Mouse (Mus musculus) testis, adult 2 months (tissue): ENCODE measurements around the gene Mpnd. TPM values are rescaled to one million over a fixed set of nuclear protein-coding genes. Genes with fewer than 3 reads are reported as not detected.

Source experiments
- H3K27ac ChIP-seq: fragments of 200-500 bp; 2 replicates; pipeline ENCODE4 v1.5.1; 2012; ENCODE audit warnings: low read depth, low read length; ENCODE audit not compliant: control insufficient read depth, insufficient read depth
- H3K27me3 ChIP-seq: fragments of 200-500 bp; 2 replicates; pipeline ENCODE4 v1.6.1; 2012; ENCODE audit warnings: mild to moderate bottlenecking, low read length, moderate library complexity; ENCODE audit not compliant: control insufficient read depth, insufficient read depth
- H3K36me3 ChIP-seq: fragments of 200-500 bp; 2 replicates; pipeline ENCODE4 v1.6.1; 2012; ENCODE audit warnings: mild to moderate bottlenecking, low read length; ENCODE audit not compliant: control insufficient read depth, insufficient read depth
- H3K4me1 ChIP-seq: fragments of 200-500 bp; 2 replicates; pipeline ENCODE4 v1.6.1; 2012; ENCODE audit warnings: low read length; ENCODE audit not compliant: control insufficient read depth, insufficient read depth
- H3K4me3 ChIP-seq: fragments of 200-500 bp; 2 replicates; pipeline ENCODE4 v1.5.1; 2012; ENCODE audit warnings: low read depth, mild to moderate bottlenecking, low read length, moderate library complexity, mixed read lengths; ENCODE audit not compliant: control insufficient read depth
- CTCF ChIP-seq: fragments of 200-500 bp; IDR thresholded peaks from 2 replicates; pipeline ENCODE4 v1.5.1; 2012; ENCODE audit warnings: low read depth, mild to moderate bottlenecking, inconsistent platforms, low read length, moderate library complexity; ENCODE audit not compliant: control insufficient read depth, insufficient read depth, insufficient replicate concordance
- POLR2A ChIP-seq: fragments of 200-500 bp; IDR thresholded peaks from 2 replicates; pipeline ENCODE4 v1.6.1; 2012; ENCODE audit warnings: low read depth, mild to moderate bottlenecking, inconsistent platforms, low read length, moderate library complexity; ENCODE audit not compliant: control insufficient read depth
- polyA plus RNA-seq: library from polyadenylated mRNA; depleted of rRNA; stranded (reverse); fragments of >200 nt; gene quantifications from 2 replicates; pipeline ENCODE4 v1.2.3, GENCODE M21; 2012

Gene Mpnd
- polyA plus RNA-seq, 1 experiment: 12.7 TPM

DNA sequence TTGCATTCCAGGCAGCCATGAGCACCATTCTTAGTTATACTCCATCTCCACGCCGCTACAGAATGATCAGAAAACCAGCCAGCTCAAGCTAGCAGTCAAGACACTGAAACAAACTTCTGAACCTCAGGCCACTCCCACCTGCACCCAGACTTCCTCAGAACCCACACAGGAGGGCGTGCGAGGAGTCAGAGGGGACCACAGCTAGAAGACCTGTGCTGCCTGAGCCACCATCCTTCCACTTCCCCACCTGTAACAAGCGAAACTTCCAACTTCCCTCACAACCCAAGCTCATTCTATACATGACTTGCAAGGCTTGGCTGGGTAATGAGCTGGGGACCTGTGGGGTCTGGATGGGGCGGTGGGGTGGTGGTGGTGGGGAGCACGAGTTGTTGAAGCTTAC is 27.3 kb downstream of the Mpnd start:
- Histone ChIP-seq H3K36me3 (peaks cover 3% of the 10 kb centered on the region), H3K4me3 (no peak overlapping the region), H3K27ac (no peak overlapping the region), H3K4me1 (peaks cover 22% of the 10 kb centered on the region), H3K27me3 (no peaks in the 10 kb centered on the region)
- TF ChIP-seq POLR2A (no peak), CTCF (no peak)

DNA sequence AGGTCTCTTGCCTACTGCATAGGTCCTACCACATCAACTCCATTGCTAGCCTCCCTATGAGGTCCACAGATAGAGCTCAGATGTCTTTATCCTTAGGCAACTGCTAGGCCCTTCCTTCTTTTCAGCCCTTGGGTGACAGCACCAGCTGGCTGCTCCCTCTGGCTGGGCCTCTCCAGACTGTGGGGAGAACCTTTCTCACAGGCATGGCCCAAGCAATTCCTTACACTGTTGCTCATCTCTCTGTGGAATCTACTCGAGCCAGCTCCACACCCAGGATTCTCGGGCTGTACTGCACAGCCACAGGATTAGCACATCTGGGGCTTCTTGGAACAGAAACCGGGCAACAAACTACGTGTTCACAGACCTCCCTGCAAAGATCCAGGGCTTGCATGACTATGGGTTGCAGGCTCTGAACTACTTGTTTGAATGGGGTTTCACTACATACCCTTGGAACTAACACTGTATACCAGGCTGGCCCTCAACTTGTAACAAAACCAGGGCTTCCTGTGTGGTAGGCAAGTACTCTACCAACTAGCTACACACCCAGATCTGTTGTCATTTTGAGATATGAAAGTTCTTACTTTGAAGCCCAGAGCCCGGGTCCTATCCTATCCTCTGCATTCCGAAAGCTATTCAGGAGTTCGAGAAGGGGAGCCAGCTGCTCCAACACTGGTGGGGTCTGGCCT is 28.7 kb downstream of the Mpnd start:
- Histone ChIP-seq H3K4me3 (peak overlapping the region; percentile 53), H3K27me3 (no peaks in the 10 kb centered on the region), H3K36me3 (peaks cover 3% of the 10 kb centered on the region), H3K4me1 (peaks cover 21% of the 10 kb centered on the region), H3K27ac (no peak overlapping the region)
- TF ChIP-seq CTCF (no peak), POLR2A (no peak)

DNA sequence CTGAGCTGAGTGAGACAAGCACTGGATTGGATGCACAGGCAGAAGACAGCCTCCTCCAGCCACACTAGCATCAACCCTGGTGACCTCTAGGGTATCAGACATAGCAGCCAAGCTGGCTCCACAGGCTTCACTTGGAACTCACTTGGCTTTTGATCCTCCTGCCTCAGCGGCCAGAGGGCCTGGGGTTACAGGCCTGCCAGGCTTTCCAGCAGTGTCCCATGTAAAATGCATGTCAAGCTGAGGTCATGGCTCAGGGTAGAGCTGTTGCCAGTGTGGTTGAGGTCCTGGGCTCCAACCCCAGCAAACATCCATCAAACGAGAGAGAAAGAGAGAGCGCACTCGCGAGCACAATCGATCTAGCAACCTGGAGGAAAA is 29.2 kb downstream of the Mpnd start:
- Histone ChIP-seq H3K27me3 (no peaks in the 10 kb centered on the region), H3K4me1 (peaks cover 21% of the 10 kb centered on the region), H3K36me3 (peaks cover 3% of the 10 kb centered on the region), H3K4me3 (peak overlapping the region; percentile 53), H3K27ac (no peak overlapping the region)
- TF ChIP-seq POLR2A: no peak
- TF ChIP-seq CTCF: no peak

DNA sequence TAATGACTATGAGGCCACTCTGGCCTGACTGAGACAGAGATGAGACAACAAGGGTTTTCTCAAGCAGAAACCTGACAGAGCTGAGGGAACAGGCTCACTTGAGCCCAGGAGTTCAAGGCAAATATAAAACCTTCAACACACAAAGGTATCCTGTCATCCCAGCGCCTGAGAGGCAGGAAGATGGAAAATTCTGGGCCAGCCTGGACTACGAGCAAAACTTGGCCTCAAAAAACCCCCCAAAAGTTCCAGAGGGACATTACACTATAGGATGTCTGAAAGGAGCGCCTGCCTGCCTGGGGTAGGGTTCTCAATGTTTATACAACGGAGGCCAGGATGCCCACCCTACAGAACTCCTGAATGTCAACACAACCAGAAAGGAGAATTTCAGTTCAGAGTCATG is 29.7 kb downstream of the Mpnd start:
- peaks cover 3% of the 10 kb centered on the region for H3K36me3 ChIP-seq
- H3K4me3 ChIP-seq: peak overlapping the region; percentile 53
- H3K4me1 ChIP-seq: peaks cover 20% of the 10 kb centered on the region
- no peak for TF ChIP-seq CTCF
- TF ChIP-seq POLR2A: no peak
- H3K27me3 ChIP-seq: no peaks in the 10 kb centered on the region
- no peak overlapping the region for H3K27ac ChIP-seq

DNA sequence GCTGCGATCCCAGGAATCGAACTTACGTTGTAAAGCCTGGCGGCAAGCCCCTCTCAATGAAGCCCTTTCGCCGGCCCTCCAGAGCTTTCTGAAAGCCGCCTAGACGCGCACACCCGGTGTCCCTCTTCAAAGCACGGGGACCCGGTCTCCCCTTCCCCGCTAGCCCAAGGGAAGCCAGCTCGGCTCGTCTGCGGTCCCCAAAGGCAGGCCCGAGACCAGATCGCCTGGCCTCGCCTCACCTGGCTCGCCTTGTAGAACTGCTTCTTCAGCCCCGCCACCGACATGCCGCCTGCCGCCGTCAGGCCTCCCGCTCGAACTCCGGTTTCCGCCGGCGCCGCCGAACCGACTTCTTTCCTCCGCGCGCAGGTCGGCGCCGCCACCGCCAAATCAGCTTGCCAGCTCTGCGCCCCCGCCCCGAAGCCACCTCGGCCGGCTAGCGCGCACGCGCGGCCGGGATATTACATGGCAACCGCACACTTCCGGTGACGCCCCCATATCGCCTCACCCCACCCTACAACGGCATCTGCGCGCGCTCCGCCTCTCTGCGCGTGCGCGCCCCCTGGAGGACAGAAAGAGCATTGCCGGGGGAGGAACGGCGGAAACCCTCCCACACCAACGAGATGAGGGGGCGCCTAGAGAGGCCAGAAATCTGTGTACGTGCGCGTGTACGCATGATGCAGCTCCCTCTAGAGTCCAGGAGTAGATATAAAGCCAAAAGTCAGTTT is 30.8 kb downstream of the Mpnd start, which contains the start of gene Sh3gl1:
Gene Sh3gl1, minus strand, starts transcription at position 460 of the 725 bp plus-strand sequence.
- Histone ChIP-seq H3K27me3 (no peaks in the 10 kb centered on the region), H3K4me1 (peaks cover 18% of the 10 kb centered on the region), H3K27ac (peak within 1 kb of the TSS; percentile 92), H3K36me3 (peaks cover 3% of the 10 kb centered on the region), H3K4me3 (peak within 1 kb of the TSS; percentile 97)
- TF ChIP-seq POLR2A (peak; percentile 89), CTCF (peak; percentile 100)

DNA sequence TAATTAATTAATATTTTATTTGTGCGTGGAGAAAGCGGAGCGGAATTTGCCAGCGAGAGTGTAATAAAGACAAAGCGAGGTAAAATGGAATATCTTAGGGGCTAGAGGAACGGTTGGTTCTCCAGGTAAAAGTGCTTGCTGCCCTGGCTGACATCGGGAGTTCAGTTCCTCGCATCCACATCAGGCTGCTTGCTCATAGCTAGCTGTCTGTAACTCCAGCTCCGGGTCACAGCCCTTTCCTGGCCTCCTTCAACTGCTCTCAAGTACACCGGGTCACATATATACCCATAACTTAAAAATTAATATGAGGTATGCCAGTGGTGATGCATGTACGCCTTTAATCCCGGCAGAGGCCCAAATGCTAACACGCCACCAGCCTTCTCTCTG is 31.4 kb downstream of the Mpnd start:
- peak overlapping the region; percentile 78 for H3K27ac ChIP-seq
- H3K4me1 ChIP-seq: peaks cover 16% of the 10 kb centered on the region
- H3K4me3 ChIP-seq: peak overlapping the region; percentile 92
- no peaks in the 10 kb centered on the region for H3K27me3 ChIP-seq
- TF ChIP-seq POLR2A: no peak
- no peak for TF ChIP-seq CTCF
- peaks cover 3% of the 10 kb centered on the region for H3K36me3 ChIP-seq

DNA sequence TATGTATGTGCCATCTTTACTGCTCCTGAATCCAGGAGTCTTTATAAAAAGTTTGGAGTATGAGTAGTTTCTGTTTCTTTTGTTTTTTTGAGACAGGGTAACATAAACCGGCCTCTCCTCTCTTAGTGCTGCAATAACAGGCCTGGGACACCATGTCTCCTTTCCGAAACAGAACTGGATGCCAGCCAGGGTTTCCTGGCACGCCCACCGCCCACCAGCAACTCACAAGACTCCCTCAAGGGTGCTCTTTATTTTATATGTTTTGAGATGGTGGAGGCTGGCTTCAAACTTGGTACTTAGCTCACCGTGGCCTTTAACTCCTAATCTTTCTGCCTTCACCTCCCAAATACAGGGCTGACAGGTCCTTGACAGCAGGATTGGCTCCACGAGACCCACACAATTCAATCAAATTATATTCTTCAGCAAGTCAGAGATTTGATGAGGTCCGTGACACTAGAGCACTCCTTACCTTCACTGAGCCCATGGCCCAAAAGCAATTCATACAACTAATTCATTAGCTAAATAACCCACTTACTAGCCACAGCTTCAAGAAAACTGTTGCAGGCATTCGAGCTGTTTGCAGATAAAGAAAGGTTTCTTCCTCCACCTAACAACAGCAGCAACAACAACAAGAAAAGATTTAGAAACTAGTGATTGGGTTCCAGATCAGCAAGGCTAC is 33.2 kb downstream of the Mpnd start:
- no peak for TF ChIP-seq CTCF
- no peak for TF ChIP-seq POLR2A
- H3K4me3 ChIP-seq: no peak overlapping the region
- no peaks in the 10 kb centered on the region for H3K27me3 ChIP-seq
- H3K4me1 ChIP-seq: peaks cover 14% of the 10 kb centered on the region
- no peak overlapping the region for H3K27ac ChIP-seq
- peaks cover 2% of the 10 kb centered on the region for H3K36me3 ChIP-seq
